Mouse (Mus musculus) retina, postnatal 7 days (tissue): ENCODE measurements around the gene Dab1.

Experiments
- DNase-seq: peaks from one replicate; pipeline ENCODE4 v3.0.0-alpha.2; 2012; ENCODE audit warnings: low read depth, low spot score

Dab1 gene

DNA sequence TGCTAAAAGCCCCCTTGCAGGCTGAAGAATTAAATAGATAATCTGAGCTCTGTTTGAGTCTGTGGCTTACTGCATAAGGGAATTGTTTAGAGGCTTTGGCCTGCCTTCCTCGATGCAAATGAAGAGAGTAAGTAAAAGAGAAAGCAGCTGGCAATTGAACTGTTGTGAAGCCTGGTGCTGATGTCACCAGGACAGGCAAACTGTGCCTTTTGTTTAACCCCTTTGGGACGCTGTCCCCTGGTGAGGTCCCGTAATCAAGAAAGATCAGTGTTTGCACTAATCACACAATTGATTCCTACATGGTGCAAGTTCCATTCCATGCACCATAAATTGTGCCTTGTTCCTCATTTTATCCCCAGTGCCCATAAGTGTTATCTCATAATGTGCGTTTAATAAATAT is 80.6 kb downstream of the Dab1 start:
- DNase-seq = no peak

DNA sequence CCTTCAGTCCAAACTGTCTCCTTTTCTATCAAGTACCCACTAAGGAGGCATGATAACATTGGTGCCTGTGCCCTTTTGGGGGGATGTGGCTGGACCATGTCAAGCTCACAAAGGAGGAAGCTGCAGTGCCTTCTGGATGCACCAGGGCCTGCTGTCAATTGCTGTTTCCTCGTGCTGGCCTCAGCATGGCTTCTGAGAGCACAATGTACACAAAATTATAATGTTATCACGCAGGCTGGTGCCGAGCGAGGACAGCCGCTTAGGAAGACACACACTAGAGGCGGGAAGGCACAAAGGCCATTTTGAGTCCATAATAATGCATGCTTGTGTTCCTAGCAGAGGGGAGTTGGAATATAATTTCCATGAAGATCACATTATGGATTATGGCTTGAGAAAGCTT is 81.2 kb downstream of the Dab1 start:
- no peak for DNase-seq

DNA sequence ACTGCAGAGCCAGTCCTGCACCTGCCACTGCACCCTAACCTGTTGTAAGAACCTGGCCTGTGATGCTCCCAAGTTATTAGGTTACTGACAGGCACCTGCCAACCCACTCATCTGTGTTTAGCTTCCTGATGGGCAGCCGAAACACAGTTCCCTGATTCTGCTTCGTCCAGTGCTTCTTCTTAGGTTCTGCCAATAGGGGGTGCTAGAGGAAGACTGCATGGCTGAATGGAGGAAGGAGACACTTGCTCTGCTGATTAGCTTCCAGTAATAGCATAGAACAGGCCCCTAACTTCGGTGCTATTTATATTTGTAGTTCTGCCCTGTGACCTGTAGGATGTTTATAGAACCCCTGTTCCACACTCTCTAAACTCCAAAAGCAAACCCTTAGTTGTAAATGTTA is 83.0 kb downstream of the Dab1 start:
- no peak for DNase-seq

DNA sequence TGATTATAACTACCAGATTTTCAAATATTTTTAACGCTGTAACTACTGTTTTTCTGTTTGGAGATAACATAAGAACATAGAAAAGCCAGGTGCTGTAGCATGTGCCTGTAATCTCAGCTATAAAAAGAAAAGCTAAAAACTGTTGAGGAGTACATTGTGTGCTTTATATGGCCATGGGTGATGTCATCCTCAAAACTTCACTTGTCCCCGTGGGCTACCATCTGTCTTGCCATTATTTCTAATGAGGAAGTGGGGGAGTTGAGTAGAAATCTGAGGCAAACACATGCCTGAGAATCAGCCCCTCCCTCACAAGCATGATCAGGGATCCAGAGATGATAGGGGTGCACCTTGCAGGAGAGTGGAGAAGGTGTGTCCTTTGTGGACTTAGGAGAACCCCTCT is 85.3 kb downstream of the Dab1 start:
- no peak for DNase-seq

DNA sequence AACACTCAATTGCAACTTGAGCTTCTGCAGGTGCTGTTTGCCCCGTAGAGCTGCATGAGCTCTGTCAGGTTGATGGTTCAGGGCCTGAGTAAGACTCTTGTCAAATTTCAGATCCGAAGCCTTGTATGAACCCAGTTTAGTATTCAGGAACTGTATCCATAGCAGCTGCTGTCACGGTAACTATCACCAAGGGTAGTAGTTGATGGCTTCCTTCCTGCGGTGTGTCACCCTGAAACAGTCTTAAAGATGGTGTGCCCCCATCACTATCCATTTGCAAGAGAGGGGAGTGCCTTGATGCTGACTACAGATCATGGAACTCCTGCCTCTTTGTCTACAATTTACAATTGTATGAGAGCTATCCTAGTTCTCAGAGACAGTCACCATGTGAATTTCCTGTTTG is 87.3 kb downstream of the Dab1 start:
- no peak for DNase-seq

DNA sequence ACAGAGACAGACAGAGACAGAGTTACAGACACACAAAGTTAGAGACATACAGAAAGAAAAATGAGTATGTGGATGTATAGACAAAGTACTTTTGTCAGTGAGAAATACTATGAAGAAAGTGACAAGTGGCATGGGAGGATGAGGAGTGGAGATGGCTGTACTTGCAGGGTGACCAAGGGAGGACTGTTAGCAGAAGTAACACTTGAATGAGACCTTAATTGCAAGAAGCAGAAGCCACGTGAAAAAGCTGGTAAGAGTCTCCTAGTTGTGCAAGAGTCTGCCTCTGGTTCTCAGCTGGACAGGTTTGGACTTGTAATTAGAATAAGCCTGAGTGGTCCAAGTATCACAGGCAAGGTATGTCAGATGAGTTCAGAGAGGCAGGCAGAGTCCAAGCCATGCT is 88.0 kb downstream of the Dab1 start:
- no peak for DNase-seq

DNA sequence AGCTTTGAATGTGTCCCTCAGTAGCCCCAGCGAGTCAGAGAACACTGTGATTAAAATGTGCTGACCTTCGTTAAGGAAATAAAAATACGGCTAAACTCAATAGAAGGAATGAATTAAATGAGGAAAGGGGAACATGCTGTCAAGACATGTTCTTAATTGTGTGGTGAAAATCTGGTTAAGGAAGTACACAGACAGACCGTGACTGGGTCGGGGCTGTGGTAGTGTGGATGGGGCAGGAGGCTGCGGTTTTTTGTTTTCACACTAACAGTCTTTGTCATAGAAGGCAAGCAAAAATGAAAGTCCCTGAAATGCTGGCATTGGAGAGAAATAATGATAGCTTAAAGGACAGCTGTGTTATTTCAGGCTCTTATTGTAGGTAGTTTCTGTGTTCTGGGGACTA is 92.2 kb downstream of the Dab1 start:
- no peak for DNase-seq

DNA sequence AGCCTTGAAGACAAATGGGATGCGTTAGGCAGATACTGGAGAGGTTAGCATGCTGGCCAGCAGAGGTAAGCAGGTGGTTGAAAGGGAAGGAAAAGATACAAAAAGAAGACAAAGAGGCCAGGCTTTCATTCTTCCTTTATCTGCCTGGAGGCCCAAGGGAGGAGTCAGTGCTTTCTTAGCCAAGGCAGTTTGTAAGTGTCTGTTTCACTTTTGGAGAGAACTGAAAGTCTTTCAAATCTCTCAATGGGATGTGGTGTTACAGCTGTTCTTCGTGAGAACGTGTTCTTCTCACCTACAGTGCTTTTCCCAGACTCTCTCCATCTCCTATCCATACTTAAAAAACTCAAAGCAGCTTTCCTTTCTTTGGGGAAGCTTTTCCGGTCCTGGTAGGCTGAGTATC is 94.8 kb downstream of the Dab1 start:
- DNase-seq = no peak

DNA sequence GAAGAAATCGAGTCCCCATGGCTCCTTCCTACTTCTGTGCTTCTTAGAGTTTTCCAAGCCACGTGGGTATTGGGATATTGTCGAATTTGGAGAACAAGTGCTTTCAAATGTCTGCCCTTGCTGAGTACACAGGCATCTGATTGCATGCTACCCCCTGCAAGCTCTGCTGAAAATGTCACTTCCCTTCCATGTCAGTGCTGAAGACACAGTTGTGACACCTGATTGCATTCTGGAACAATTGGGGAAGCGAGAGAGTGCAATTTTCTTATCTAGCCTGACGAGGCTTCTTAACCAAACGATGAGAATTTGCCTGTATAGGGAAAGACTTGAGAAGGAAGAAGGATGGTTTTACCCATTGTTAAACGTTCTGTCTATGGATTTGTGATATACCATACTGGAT is 95.8 kb downstream of the Dab1 start:
- no peak for DNase-seq

DNA sequence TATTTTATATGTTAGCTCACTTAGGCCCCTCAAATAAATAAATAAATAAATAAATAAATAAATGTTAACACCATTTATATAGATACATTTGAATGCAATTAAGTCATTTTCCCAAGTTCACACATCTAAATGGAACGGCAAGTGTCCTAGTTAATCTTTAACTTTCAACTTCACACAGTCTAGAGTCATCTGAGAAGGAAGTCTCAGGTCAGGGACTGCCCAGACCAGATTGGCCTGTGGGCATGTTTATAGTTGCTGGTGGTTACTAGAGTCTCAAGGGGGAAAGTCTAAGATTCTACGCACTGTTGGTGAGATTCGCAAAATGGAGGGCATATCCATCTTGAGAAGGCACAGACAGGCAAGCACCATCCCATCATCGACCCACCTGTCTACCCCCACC is 96.4 kb downstream of the Dab1 start:
- no peak for DNase-seq

DNA sequence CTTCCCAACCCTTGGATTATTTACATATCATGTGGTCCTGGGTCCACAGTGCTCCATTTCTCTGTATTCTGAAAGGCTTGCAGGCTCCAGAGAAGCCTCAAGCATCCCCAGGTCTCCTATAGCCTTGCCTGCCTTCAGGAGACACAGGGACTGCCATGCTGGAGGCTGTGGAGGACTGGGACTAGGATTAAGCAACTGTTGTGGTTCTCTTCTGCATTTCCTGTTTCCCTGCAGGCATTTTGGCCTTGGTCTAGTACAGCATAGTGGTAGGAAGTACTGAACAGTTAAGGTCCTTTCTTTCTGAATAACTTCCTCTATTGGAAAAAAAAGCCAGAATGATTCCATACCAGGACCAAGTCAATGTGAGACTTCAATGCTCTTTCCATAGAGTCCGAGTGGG is 103.6 kb downstream of the Dab1 start:
- no peak for DNase-seq

DNA sequence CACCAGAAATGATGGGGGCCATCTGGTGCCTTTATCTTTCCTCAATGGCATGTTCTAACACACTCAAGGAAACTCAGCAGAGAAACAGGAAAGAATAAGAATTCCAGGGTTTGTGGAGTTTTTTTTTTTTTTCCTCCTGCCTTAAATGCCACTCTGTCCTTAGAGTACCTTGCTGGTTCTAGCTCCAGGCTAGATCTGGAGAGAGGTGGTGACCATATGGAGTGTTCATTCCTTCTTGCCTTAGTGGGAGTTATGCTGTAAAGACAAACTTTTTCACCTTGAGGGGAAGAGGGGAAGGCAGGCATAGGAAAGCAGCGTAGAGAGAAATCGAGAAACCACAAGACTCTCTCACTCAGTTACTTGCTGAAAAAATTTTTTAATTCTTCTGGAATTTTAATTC is 107.3 kb downstream of the Dab1 start:
- DNase-seq = no peak

DNA sequence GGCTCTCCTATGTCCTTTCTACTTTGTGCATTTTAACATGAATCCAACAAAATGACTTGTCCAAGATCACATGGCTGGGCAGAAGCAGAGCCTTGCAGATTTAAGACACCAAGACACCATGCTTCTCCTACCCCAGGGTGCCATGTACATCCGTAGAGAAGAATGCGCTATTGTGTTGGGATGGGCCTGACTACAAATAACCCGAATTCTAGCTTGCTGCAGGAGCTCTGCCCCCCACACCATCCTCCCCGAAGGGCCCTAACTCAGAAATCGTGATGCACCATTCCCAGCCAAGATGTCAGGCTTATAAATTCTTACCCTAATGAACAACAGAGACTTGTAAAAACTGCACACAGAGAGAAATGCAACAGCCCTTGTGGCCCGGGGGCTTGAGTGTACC is 118.0 kb downstream of the Dab1 start:
- no peak for DNase-seq

DNA sequence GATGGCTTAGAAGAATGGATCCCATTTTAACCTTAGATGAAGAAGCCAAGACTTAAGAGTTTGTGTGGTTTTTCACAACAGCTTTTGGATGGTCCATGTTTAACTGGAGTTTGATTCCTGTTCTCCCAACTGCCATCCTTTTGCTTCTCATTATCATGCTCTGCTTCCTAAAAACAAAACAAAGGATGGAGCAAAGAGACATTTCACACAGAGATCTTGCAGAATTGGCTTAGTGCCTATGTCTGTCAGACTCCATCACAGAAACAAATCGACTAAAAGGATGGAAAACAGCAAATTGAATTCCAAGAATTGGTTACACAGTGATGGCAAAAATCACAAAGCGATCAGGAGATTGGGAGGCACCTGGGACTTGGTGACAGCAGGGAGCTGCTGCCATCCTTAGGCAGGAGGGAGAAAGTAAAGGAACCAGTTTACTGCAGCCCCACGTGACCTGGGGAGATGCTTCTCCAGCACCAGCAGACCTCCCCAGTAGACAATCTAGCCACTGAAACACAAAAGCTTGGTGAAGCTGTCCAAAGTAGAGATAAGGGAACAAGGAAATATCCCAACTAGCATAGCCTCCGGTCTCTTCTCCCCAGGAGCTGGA is 132.2 kb downstream of the Dab1 start:
- DNase-seq = no peak

DNA sequence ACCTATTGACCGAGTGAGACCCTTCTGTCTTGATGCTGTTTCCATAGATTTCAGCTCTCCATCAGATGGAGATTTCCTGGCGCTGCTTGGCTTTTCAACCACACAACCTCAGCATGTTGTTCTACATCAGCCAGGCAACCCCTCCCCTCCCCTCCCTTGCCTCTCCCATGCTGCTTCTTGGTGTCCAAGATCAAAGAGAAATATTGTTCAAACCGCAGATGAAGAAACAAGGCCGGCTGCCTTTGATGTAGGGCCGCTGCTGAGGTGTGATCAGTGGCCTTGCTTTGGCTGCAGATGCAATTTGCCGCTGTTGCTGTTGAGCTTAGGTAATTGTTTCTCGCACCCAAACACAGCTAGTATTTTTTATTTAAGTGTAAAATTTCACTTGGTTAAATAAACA is 135.4 kb downstream of the Dab1 start:
- DNase-seq = no peak

DNA sequence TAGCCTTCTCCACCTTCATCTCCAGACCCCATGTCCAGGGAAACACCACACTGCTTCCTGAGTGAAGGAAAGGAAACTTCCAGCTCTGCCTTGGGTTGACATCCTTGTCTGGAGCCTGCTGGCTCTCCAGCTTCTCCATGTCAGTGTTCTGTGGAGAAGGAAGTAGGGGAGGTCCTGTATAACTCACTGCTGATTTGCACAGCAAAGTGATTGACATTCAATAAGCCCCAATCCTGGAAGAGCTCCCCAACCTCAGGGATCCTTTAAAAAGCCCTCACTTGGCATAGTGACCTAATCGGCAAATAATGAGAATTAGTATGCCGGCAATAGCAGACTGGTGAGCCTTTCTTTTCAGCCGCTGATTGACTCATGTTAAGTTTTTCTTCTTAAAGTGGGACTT is 138.1 kb downstream of the Dab1 start:
- DNase-seq = no peak

DNA sequence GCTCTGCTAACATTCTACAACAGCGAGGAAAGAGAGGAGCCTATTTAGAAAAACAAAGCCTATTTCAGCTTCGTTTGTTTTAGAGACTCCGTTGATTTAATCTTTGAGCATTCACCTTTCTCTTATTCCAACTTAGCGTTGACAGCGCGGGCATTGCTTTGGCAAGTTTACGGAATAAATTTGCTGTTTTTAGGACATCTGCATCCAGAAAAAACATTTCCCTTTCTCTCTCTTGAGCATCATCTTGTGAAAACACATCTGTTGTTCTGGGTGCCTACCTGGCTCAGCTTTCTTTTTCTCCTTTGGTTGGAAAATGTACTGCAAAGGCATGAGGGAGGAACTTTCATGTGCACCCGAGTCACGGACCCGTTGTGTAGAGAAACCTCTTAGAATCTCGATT is 143.3 kb downstream of the Dab1 start:
- DNase-seq = no peak

DNA sequence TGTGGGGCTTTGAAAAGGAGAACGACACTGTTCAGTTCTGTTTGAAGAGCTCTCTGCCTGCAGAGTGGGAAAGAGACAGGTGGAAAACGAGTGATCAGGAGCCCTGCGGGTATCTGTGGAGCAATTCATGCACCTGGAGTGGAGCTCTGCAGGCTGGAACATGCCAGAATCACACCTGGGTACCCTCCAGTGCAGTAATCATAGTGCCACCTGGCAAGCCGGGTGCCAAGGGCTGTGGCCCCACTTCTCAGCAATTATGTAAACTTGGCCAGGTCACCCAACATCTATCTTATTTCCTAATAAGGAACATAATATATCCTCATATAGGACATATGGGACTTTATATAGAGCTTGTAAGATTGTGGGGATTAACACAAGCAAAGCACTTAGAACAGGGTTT is 156.6 kb downstream of the Dab1 start:
- DNase-seq = no peak

DNA sequence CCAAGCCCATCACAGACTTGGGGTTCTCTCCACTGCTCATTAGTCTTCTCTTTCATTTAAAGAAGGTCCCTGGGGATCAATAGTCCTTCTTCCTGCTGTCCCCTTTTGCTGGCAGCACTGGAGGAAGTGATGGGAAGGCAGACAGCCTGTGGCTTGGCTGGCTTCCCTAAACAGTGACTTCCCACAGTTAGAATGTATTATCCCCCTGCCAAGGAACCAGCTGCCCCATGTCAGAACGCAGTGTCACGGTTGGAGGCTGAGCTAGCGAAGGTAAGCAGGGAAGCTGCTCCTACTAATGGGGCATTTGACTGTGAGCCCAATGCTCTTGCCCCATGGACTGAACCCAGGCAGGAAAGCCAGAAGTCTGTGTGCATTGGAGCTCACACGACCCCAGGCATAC is 162.2 kb downstream of the Dab1 start:
- DNase-seq = no peak

DNA sequence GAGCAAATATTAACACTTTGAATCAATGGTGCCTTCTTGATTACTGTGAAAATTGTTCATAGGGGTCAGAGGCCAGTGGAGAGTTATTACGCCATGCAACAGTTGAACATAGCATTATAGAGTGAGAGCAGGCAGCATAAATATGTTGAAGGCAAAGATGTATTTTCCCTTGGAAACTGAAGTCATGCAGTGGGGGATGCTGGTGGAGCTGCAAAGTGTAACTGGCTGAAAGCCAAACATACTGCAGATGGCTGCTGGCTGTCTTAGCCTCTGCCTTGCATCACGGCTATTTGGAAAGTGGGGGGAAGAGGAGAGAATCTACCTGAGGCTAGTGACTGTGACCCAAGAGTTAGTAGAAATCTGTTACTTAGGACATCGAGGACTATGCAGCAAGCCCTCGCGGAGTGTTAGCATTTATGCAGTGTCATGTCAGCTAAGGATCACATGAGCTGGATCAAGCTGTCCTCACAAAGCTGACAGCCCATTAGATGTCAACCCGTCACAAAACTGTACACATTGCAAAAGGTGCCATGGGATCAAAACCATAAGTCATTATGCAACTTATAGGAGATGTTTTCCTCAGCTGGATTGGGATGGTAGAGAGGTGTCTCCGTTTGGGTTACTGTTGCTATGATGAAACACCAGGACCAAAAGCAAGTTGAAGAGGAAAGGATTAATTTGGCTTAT is 164.5 kb downstream of the Dab1 start:
- DNase-seq = no peak

DNA sequence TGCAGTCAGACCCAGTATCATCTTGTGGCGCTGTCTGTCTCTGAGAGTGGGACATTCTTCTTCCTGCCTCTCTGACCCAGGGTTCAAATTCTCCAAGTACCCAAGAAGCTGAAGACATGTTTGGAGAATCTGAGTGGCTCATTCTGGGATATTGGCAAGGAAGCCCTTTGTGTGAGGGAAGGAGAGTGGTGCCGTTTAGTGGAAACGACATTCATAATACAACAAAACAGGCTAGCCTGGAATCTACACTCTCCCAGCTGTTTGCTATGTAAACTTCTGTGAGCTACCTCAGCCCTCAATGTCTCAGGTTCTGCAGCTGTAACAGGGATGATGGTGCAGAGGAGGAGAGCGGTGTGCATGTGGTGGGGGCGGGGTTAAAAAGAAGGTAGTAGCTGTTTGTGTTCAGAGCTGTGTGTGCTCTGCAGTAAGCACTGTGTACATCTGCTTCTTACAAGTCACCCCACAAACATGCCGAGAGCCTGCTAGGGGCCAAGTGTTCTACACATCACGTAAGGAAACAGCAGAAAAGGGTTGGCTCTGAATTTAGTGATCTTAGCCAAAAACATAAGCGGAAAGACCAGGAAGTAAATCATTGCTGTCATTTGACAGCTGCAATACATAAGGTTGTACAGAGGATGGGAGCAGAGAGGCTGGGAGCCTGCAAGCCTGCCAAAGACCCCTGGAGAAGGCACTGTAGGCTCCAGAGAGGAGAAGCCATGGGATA is 174.6 kb downstream of the Dab1 start:
- DNase-seq = no peak

DNA sequence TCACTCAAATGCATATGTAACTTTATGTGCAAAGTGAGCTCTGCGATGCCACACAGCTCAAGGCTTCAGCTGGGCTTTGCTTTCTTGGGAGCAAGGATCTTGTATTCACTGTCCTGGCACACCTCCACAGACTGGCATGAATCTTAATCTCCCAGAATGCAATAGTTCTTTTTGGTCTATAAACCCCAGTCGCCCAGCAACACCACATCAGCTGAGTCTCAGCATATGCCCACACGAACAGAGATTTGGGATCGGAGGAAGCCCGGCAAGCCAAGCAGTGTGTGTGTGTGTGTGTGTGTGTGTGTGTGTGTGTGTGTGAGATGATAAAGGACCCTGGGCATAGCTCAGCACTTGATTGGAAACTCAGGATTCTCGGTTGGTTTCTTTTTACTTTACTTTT is 177.3 kb downstream of the Dab1 start:
- no peak for DNase-seq

DNA sequence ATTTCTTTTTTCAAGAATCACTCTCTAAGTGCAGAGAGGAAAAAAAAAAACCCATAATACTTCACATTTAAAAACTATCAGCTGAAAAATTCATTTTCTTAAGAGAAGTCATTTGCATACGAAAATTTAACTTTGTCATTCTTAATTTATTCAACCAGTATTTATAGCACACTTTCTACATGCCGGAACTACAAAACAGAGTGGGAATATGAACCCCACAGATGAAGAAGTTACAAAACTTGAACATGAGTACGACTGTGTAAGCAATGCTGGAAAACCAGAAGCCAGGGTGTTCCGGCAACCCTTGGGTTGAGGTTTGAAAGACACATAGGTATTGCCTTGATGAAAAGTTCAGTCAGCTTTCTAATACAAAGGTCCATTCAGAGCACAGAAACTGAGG is 183.3 kb downstream of the Dab1 start:
- no peak for DNase-seq
